Mouse (Mus musculus) ovary, adult 2 months (tissue): ENCODE results near the gene Fkbp15. TPM values are rescaled to one million over a fixed set of nuclear protein-coding genes. Genes with fewer than 3 reads are reported as not detected.

Source experiments
- polyA plus RNA-seq: library from polyadenylated mRNA; depleted of rRNA; stranded (reverse); fragments of >200 nt; gene quantifications from 2 replicates; pipeline ENCODE4 v1.2.3, GENCODE M21; 2012; rRNA removed

Gene Fkbp15
- polyA plus RNA-seq = 28.8 and 31.7 TPM in 2 replicates

DNA sequence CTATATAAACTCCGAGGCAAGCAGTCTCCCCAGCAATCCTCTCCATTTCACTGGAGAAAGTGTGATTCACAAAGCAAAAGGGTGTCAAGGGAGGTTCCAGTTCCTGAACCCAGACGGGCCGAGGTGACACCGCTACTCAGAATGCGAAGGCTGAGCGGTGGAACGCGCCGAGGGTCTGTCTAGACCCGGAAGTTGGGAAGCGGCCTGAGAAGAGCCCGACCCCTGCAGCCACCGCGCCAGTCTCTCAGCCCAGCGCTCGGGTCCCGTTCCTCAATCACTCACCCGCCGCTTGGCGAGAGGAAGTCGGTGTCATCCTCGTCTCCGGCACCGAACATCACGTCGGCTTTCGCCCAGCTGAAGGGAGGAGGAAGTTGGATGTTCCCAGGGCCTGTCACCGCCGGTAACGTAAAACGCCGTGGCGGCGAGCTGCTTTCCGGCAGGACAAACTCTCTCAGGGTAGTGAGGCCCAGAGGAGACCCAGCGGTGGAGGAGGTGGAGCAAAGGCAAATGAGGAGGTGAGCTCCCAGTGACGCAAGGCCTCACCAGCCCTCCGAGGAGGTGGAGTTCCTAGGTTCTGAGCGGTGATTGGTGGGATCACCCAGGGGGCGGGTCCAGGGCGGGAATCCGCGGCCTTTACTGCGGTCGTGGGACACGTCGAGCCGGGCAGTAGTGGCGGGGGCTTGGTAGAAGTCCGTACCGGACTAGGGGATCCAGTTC, at the start of gene Fkbp15, which contains the start of gene Slc31a1:
Gene Fkbp15 (minus strand): TSS at position 461 of the 717 bp plus-strand sequence.
Gene Slc31a1 (plus strand): TSS at position 640 of the 717 bp plus-strand sequence.

DNA sequence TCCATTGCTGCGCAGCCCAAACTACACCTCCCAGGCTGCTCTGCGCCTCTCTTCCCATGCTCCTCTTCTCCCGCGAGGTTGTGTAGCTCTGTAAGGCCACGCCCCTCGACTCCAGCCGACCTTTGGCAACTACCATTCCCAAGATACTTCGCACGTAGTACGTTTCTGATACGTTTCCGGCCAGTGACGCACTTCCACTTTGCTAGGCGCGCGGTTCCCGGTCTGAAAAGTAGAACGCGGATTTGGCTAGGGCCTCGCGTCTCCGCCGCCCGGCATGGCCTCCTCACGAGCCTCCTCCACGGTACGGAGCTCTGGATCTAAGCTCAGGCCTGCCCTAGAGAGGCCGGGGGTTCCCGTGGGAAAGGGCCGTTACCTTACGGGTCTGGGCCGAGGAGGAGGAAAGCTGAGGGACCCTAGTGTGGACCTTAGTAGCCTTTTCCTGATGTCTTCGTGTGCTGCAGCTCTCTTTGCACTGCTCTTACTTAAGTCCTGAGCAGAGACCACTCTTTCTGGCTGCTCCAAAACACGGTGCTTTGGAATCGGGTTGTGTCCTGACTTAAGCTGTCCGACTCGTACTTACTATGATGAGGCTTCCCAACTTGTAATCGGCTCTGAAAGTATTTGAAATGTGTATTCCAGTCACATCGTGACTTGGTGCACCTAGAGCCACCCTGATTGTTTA, 48.4 kb upstream of the Fkbp15 start, which contains the start of the genes Cdc26 and Prpf4:
Gene Cdc26 (minus strand): TSS at position 42 of the 682 bp plus-strand sequence.
Gene Prpf4 (plus strand): TSS at position 197 of the 682 bp plus-strand sequence.

DNA sequence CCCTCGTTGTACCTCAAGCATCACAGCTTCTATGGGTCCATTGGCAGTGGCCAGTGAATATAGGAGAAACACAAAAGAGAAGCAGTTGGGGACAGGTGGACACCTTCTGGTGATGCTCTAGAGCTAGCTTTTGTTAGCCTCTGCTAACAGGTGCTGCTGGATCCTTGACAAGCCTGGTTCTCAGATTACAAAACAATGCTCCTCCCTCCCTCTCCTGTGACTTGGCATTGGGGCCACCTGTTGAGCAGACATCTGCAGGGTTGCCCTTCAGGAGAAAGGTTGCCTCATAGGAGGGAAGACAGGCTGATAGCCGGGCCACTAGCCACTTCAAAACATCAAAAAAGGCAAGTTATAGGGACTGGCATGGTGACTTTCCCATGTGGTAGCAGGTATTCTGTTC, 98.1 kb downstream of the Fkbp15 start, which contains the start of gene Slc31a2:
Gene Slc31a2 (plus strand): TSS at position 287 of the 400 bp plus-strand sequence.

Other genes starting within 250 kb of the Fkbp15 start
- not detected in 2 replicates for gene Mup21, start 209.7 kb downstream of the Fkbp15 start, polyA plus RNA-seq
- gene Zfp37, start 129.5 kb downstream of the Fkbp15 start, polyA plus RNA-seq = 0.36 and 0.57 TPM in 2 replicates
- gene Slc31a2, start 98.0 kb downstream of the Fkbp15 start, polyA plus RNA-seq = 30.0 and 35.4 TPM in 2 replicates
- gene Slc31a1, start 179 bp upstream of the Fkbp15 start, polyA plus RNA-seq = 16.5 and 16.7 TPM in 2 replicates
- gene Cdc26, start 48.1 kb upstream of the Fkbp15 start, polyA plus RNA-seq = 13.5 and 20.4 TPM in 2 replicates
- 13.0 and 14.0 TPM in 2 replicates for gene Prpf4, start 48.2 kb upstream of the Fkbp15 start, polyA plus RNA-seq
- 4.6 and 5.8 TPM in 2 replicates for gene Rnf183, start 74.7 kb upstream of the Fkbp15 start, polyA plus RNA-seq
- gene Wdr31, start 110.3 kb upstream of the Fkbp15 start, polyA plus RNA-seq = 6.6 and 6.9 TPM in 2 replicates
- gene Bspry, start 119.5 kb upstream of the Fkbp15 start, polyA plus RNA-seq = 25.1 and 35.0 TPM in 2 replicates
- 10.2 and 18.2 TPM in 2 replicates for gene Hdhd3, start 142.9 kb upstream of the Fkbp15 start, polyA plus RNA-seq
- gene Alad, start 159.4 kb upstream of the Fkbp15 start, polyA plus RNA-seq = 202 and 299 TPM in 2 replicates
- 14.8 and 15.3 TPM in 2 replicates for gene Pole3, start 164.5 kb upstream of the Fkbp15 start, polyA plus RNA-seq
- 0.16 TPM in 1 of 2 replicates, not detected in the other for gene 4933430I17Rik, start 164.8 kb upstream of the Fkbp15 start, polyA plus RNA-seq
- 96.1 and 108 TPM in 2 replicates for gene Rgs3, start 199.3 kb upstream of the Fkbp15 start, polyA plus RNA-seq